Mouse (Mus musculus) forebrain, embryonic 12.5 days (tissue): ENCODE results near the gene Dnajc6. TPM values are rescaled to one million over a fixed set of nuclear protein-coding genes. Genes with fewer than 3 reads are reported as not detected.
A peak's percentile ranks its signal among the peaks of the same experiment; 100 is the strongest.

Experiments
- ATAC-seq: fragments of 200-750 bp; cut with Nextera tagmentation; 2 replicates; pipeline ENCODE4 v1.8.0; 2017; ENCODE audit warnings: moderate TSS enrichment; ENCODE audit not compliant: low FRiP score
- H3K27ac ChIP-seq: fragments of 300-500 bp; sonication (generic); 2 replicates; pipeline ENCODE4 v1.5.1; 2016; ENCODE audit warnings: mild to moderate bottlenecking
- H3K27me3 ChIP-seq: fragments of 300-500 bp; sonication (generic); 2 replicates; pipeline ENCODE4 v1.6.1; 2016; ENCODE audit warnings: mild to moderate bottlenecking
- H3K36me3 ChIP-seq: fragments of 300-500 bp; sonication (generic); replicated peaks from 2 replicates; pipeline ENCODE4 v1.6.1; 2016; ENCODE audit warnings: mild to moderate bottlenecking
- H3K4me1 ChIP-seq: fragments of 300-500 bp; sonication (generic); 2 replicates; pipeline ENCODE4 v1.6.1; 2016
- H3K4me2 ChIP-seq: fragments of 300-500 bp; sonication (generic); 2 replicates; pipeline ENCODE4 v1.6.1; 2016; ENCODE audit warnings: mild to moderate bottlenecking, moderate library complexity
- H3K4me3 ChIP-seq: fragments of 300-500 bp; sonication (generic); replicated peaks from 2 replicates; pipeline ENCODE4 v1.5.1; 2016; ENCODE audit warnings: mild to moderate bottlenecking
- H3K9ac ChIP-seq: fragments of 300-500 bp; sonication (generic); 2 replicates; pipeline ENCODE4 v1.6.1; 2016; ENCODE audit warnings: mild to moderate bottlenecking
- H3K9me3 ChIP-seq: fragments of 300-500 bp; sonication (generic); 2 replicates; pipeline ENCODE4 v1.6.1; 2016
- WGBS: fragments of 180-500 bp; shearing (Covaris S2); methylation state at CpG from one replicate; pipeline ENCODE4 v1.1.7; 2016; 5-methylcytosine and 5-hydroxymethylcytosine counted together
- polyA plus RNA-seq: library from polyadenylated mRNA; unstranded; fragments of >200 nt; fragmentation: Nextera tagmentation; extraction: Ambion mirVana; gene quantifications from 2 replicates; pipeline ENCODE4 v1.2.1, GENCODE M21; 2016

The Dnajc6 gene
- polyA plus RNA-seq, 1 experiment from 2014 or later: 8.7 TPM

DNA sequence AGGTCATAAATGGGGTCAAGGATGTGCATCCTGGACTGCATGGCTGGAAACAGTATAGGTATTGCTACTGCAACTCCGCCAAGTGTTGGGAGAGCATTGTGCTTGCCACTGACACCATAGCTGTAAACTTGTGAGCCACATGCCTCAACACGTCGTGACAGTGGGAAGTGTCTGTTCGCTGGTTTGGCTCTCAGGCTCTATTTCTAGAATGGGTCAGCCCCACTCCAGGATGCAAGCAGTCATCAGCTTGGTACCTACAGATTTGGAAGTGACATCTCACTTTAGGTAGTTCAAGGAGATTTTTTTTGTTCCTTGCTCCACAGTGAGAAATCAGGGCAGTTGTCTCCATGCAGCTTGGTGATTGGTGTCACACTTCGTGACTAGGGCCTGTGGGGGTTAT lies 124.8 kb downstream of the Dnajc6 start:
- no peak overlapping the region for H3K4me2 ChIP-seq
- H3K9me3 ChIP-seq: no peaks in the 10 kb centered on the region
- H3K27me3 ChIP-seq: no peaks in the 10 kb centered on the region
- no peak overlapping the region for H3K27ac ChIP-seq
- ATAC-seq: no peak
- 85% methylated on average over 5 of the region's 5 CpGs for WGBS
- no peak overlapping the region for H3K9ac ChIP-seq
- H3K4me1 ChIP-seq: no peaks in the 10 kb centered on the region
- H3K4me3 ChIP-seq: no peak overlapping the region
- H3K36me3 ChIP-seq: no peaks in the 10 kb centered on the region

DNA sequence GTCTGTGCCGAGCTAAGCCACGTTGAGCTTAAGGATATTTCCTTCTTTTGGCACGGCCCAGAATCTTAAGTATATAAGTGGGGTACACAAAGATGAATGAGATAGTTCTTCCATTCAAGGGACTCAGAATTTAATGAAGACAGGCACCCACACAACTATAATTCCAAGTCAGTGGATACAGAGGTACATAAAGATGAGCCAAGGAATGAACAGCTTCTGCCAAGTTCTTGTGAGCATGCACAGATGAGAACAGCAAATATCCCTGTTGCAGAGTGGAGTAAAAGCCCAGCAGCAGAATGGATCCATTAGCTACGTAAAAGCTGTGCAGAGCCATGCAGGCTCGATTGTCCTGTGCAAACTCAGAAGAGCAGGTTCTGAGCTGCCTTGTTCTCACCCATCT lies 128.8 kb downstream of the Dnajc6 start:
- Histone ChIP-seq H3K9me3 (no peaks in the 10 kb centered on the region), H3K27me3 (no peaks in the 10 kb centered on the region), H3K4me3 (no peak overlapping the region), H3K27ac (no peak overlapping the region), H3K4me2 (no peak overlapping the region), H3K4me1 (no peaks in the 10 kb centered on the region), H3K36me3 (no peaks in the 10 kb centered on the region), H3K9ac (no peak overlapping the region)
- no peak for ATAC-seq
- WGBS: 93% methylated on average over 5 of the region's 5 CpGs

DNA sequence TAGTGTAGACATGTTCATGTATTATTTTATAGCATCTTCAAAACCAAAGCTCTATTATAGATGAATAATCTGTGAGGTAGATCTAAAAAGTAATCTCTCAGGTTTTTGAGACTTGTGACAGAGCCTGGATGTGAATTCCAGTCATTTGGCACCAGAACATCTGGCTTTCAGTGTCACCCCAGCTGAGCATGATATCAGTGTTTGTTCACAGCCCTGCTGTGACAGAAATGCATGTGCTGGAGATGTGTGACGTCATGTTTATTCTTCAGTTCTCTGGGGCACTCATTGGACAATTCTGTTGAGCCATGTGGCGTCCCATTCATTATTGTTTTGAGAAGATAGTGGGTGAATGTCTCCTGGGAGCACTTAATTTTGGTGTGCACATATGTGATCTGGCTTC lies 139.1 kb downstream of the Dnajc6 start:
- no peak for ATAC-seq
- Histone ChIP-seq H3K4me3 (no peak overlapping the region), H3K4me2 (no peak overlapping the region), H3K9ac (no peak overlapping the region), H3K27me3 (no peaks in the 10 kb centered on the region), H3K9me3 (no peaks in the 10 kb centered on the region), H3K27ac (no peak overlapping the region), H3K4me1 (no peaks in the 10 kb centered on the region), H3K36me3 (no peaks in the 10 kb centered on the region)
- 78% methylated on average over 2 of the region's 2 CpGs for WGBS

DNA sequence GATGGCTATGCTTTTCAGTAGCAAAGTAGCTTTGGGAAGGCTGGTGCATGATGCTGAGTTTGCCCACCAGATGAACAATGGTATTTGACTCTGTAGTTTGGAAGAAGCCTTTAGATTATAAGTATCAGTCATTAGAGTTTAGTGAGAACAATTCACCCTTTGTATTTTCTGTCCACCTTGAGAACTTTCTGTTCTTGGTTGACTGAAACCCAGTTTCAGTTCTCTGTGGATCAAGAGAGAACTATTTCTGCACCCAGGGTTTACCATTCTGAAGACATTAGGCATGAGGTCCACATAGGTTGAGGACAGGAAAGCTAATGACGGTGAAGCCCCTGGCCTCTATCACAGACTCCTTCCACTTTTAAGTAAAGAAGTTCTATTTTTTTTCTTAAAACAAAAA lies 141.0 kb downstream of the Dnajc6 start:
- WGBS: 92% methylated on average over 1 of the region's 1 CpGs
- no peak overlapping the region for H3K4me2 ChIP-seq
- no peak overlapping the region for H3K9ac ChIP-seq
- no peak overlapping the region for H3K4me3 ChIP-seq
- no peaks in the 10 kb centered on the region for H3K36me3 ChIP-seq
- no peaks in the 10 kb centered on the region for H3K4me1 ChIP-seq
- H3K9me3 ChIP-seq: no peaks in the 10 kb centered on the region
- H3K27me3 ChIP-seq: no peaks in the 10 kb centered on the region
- no peak overlapping the region for H3K27ac ChIP-seq
- ATAC-seq: no peak

DNA sequence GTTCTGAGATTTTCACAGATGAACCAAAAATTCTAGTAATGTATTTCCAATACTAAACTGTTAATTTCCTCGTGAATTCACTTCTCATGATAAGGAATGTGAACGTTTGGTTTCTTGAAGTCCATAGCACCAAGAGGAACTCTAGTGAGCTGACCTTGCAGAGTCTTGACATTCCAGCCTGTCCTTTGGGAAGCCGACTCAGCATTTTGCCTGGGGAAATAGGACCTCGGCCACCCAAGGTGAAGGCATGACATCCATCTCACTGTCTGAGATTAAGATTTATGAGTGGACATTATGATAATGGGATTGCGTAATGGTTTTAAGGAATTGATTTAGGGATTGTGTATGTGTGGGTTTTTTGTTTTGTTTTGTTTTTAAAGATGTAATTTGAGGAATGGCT lies 144.2 kb downstream of the Dnajc6 start:
- Histone ChIP-seq H3K4me1 (no peaks in the 10 kb centered on the region), H3K36me3 (no peaks in the 10 kb centered on the region), H3K27ac (no peak overlapping the region), H3K9ac (no peak overlapping the region), H3K9me3 (no peaks in the 10 kb centered on the region), H3K27me3 (no peaks in the 10 kb centered on the region), H3K4me2 (no peak overlapping the region), H3K4me3 (no peak overlapping the region)
- ATAC-seq: no peak
- 89% methylated on average over 5 of the region's 5 CpGs for WGBS

DNA sequence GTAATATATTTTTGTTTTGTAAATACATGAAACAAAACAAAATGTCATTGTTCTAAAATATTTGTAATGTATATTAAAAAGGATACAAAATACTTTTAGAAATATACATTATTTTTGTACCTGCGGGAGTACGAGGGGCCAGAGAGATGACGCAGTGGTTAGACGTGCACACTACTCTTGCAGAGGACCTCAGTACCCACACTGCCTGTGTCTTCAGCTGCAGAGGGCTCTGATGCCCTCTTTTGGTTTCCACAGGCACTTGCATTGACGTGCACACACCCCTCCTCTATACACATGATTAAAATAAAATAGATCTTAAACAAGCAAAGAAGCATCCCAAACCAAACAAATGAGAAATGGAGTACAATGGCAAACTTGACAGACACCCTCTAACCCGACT lies 146.3 kb downstream of the Dnajc6 start:
- Histone ChIP-seq H3K4me2 (no peak overlapping the region), H3K4me3 (no peak overlapping the region), H3K36me3 (no peaks in the 10 kb centered on the region), H3K4me1 (peaks cover 5% of the 10 kb centered on the region; the same call in 1 of the 2 replicates), H3K27me3 (no peaks in the 10 kb centered on the region), H3K27ac (no peak overlapping the region), H3K9ac (no peak overlapping the region), H3K9me3 (no peaks in the 10 kb centered on the region)
- ATAC-seq: no peak
- WGBS: 88% methylated on average over 6 of the region's 6 CpGs

DNA sequence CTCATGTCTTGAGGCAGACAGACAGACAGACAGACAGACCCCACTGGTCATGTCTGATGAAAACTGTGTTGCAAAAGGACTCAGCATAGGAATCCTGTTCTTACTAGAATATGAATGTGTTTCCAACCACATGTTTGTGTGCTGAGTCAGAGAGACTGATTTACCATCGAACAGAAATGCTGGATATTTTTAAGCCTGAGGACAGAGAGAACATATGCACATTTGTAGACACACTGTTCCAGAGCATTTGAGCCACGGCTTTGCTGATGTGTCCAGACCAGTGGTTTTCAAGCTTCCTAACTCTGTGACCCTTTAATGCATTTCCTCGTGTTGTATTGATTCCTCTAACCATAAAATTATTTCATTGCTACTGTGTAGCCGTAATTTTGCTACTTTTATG lies 146.8 kb downstream of the Dnajc6 start:
- no peak for ATAC-seq
- Histone ChIP-seq H3K36me3 (no peaks in the 10 kb centered on the region), H3K4me3 (no peak overlapping the region), H3K4me2 (no peak overlapping the region), H3K27me3 (no peaks in the 10 kb centered on the region), H3K9me3 (no peaks in the 10 kb centered on the region), H3K9ac (no peak overlapping the region), H3K4me1 (peaks cover 6% of the 10 kb centered on the region), H3K27ac (no peak overlapping the region)
- 89% methylated on average over 4 of the region's 4 CpGs for WGBS

DNA sequence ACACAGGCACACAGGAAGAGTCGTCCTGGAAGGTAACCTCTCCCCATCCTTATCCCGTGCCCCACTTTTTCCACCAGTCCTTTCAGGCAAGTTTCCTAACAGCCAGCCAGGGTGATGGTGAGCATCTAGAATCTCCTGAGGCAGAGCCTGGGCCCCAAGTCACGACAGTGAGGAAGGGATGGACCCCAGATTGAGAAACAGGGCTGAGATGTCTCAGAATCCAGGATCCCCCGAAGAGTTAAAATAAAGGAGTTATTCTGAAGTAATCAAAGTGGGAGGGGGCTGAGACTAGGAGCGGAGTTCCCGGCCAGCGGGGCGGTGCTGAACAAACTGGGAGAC lies 150.4 kb downstream of the Dnajc6 start:
- 1% methylated on average over 8 of the region's 8 CpGs for WGBS
- peak overlapping the region; percentile 61 for H3K4me2 ChIP-seq
- H3K4me3 ChIP-seq: peak overlapping the region; percentile 80
- peak overlapping the region; percentile 43 for H3K9ac ChIP-seq
- H3K27ac ChIP-seq: peak overlapping the region; percentile 94; the same call in 1 of the 2 replicates
- no peaks in the 10 kb centered on the region for H3K9me3 ChIP-seq
- no peaks in the 10 kb centered on the region for H3K36me3 ChIP-seq
- no peak for ATAC-seq
- H3K27me3 ChIP-seq: no peaks in the 10 kb centered on the region
- H3K4me1 ChIP-seq: peaks cover 25% of the 10 kb centered on the region

DNA sequence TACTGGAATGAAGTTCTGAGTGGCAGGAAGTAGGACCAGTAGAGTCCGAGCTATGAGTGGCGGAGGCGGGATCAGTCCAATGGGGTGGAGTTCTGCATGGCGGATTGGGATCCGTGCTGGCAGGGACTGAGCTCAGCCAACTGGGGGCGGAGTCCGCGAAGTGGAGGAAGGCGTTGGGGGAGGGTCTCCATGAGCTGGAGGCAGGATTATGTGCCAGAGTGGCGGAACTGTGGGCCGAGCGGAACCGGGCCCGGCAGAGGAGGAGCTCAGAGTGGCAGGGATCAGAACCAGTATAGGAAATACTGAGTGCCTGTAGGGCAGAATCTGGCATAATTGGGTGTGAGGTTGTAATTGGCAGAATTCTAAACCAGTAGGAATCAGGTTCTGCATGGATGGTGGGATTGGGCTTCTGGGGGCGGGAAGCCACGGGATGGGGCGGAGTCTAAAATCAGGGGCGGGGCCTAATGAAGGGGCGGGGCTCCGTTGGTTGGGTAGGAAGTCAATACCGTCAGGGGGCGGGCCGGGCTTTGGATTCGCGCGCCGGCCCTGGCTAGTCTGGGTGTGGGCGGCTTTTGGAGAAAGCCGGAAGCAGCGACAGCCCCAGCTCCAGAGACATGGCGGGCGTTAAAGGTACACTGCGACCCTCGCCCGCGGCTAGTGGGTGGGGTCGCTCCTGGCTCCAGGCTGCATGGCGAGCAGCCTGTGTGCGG lies 150.9 kb downstream of the Dnajc6 start, which contains the start of gene Leprot:
Gene Leprot (plus strand): TSS at position 523 of the 710 bp plus-strand sequence.
- H3K9ac ChIP-seq: peak within 1 kb of the TSS; percentile 84
- under 1% methylated on average over 39 of the region's 39 CpGs for WGBS
- ATAC-seq: peak; percentile 98
- H3K4me1 ChIP-seq: peaks cover 25% of the 10 kb centered on the region
- H3K4me2 ChIP-seq: peak within 1 kb of the TSS; percentile 61
- H3K4me3 ChIP-seq: peak within 1 kb of the TSS; percentile 80
- peak within 1 kb of the TSS; percentile 94 for H3K27ac ChIP-seq
- no peaks in the 10 kb centered on the region for H3K27me3 ChIP-seq
- H3K9me3 ChIP-seq: no peaks in the 10 kb centered on the region
- H3K36me3 ChIP-seq: no peaks in the 10 kb centered on the region

DNA sequence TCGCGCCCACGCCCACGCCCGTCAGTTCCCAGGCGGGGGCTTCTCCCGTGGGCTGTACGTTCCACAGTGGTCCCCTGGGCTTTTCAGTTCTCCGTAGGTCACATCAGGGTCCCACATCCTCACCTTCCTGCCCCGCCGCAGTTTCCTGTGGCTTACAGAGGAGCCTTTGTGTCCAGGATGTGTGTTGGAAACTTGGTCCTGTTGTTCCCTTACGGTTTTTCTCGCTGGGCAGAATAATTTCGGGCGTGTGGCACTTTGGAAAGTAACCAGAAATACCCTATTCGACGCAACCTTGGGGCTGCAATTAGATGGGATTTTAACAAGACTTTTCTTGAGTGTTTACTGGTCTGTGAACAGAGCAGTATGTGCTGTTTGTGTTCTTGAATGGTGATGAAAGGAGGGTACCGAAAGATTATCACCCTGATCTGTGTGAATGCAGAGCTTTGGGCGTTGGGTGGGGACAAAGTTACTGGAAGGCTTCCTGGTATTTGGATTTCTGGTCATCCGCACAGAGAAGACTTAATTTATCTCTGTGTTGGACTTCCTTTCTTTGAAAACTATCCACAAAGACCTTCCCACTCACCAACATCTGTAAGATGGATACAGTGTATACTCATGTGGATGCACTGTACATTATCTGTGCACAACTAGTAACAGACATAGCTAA lies 151.7 kb downstream of the Dnajc6 start:
- Histone ChIP-seq H3K4me3 (peak overlapping the region; percentile 80), H3K9ac (peak overlapping the region; percentile 84), H3K4me2 (peak overlapping the region; percentile 61), H3K9me3 (no peaks in the 10 kb centered on the region), H3K4me1 (peaks cover 25% of the 10 kb centered on the region), H3K27ac (peak overlapping the region; percentile 94), H3K36me3 (no peaks in the 10 kb centered on the region; the same call in 1 of the 2 replicates), H3K27me3 (no peaks in the 10 kb centered on the region)
- 1% methylated on average over 20 of the region's 20 CpGs for WGBS
- ATAC-seq: no peak

DNA sequence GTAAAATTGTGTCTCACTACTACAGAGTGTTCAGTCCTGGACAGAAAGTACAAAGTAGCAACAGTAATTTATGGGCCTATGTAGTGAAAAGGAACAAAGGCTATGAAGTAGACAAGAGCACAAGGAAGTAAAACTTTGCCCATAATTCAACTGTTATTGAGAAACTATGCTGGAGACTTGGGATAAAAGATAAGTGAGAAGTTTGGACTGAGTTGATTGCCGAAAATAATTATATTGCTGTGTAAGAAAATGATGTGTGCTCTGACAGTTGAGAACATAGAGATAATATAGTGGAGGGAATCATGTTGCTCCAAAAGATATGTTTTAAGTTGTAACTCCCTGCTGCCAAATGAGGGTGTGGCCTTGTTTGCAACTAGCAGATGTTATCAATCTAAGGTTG lies 152.3 kb downstream of the Dnajc6 start:
- Histone ChIP-seq H3K27ac (0 out of 2 replicates have a peak overlapping the region, but pooled peaks have one; percentile 94), H3K9ac (peak overlapping the region; percentile 84; the same call in 1 of the 2 replicates)
- WGBS: 89% methylated on average over 1 of the region's 1 CpGs

DNA sequence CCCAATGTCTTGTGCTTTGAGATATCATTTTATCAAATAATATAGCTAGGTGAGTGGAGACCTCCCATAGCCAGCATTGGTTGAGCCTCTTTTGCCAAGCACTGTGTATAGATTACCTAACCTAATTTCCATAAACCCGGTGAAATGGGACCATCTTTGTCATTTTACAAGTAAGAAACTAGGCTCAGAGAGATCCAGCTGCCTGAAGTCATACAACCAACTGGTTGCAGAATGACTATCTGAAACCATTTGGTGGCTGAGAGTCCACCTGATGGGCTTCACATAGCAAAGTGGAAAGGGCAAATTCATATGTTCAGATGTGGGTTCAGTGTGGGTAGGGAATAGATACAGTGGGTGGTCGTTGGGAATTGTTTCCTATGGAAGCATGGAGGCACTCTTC lies 154.5 kb downstream of the Dnajc6 start:
- Histone ChIP-seq H3K4me3 (no peak overlapping the region), H3K27ac (no peak overlapping the region), H3K36me3 (peaks cover 3% of the 10 kb centered on the region), H3K4me2 (no peak overlapping the region), H3K9ac (no peak overlapping the region), H3K27me3 (no peaks in the 10 kb centered on the region), H3K4me1 (peaks cover 25% of the 10 kb centered on the region), H3K9me3 (no peaks in the 10 kb centered on the region)
- ATAC-seq: no peak
- 84% methylated on average over 2 of the region's 2 CpGs for WGBS

More for the DNA sequence above, 152.3 kb downstream of the Dnajc6 start:
- no peak for ATAC-seq
- Histone ChIP-seq H3K27me3 (no peaks in the 10 kb centered on the region), H3K36me3 (no peaks in the 10 kb centered on the region; the same call in 1 of the 2 replicates), H3K9me3 (no peaks in the 10 kb centered on the region), H3K4me3 (peak overlapping the region; percentile 80), H3K4me1 (peaks cover 25% of the 10 kb centered on the region), H3K4me2 (peak overlapping the region; percentile 61)

DNA sequence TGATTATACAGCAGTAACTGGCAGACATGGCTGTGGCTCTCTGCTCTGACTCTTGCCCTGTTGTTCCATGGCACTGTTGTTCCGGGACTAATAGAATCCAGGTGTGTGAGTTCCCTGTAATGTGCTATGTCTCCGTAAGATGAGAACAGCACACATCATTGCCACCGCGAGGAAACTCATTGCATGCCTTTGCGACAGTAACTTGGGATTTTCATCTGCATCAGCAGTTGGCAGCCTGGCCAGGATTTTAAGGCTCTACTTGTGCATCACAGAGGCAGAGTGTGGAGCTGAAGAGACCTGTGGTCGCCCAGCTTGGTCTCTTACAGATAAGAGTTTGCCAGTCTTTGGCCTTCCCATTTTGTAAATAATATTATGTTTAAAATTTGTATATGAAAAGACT lies 157.8 kb downstream of the Dnajc6 start:
- H3K4me3 ChIP-seq: no peak overlapping the region
- peaks cover 8% of the 10 kb centered on the region for H3K4me1 ChIP-seq
- no peaks in the 10 kb centered on the region for H3K9me3 ChIP-seq
- no peaks in the 10 kb centered on the region for H3K27me3 ChIP-seq
- peaks cover 9% of the 10 kb centered on the region for H3K36me3 ChIP-seq
- 87% methylated on average over 6 of the region's 6 CpGs for WGBS
- H3K4me2 ChIP-seq: no peak overlapping the region
- no peak overlapping the region for H3K9ac ChIP-seq
- ATAC-seq: no peak
- no peak overlapping the region for H3K27ac ChIP-seq
